Mouse (Mus musculus): ENCODE results near the gene AW822073. TPM values are rescaled to one million over a fixed set of nuclear protein-coding genes. Genes with fewer than 3 reads are reported as not detected.
A peak's percentile ranks its signal among the peaks of the same experiment; 100 is the strongest.
"Not testable (repeated sequence)": the region's sequence is repeated elsewhere in the genome, so short reads cannot be mapped to it uniquely, and the experiment has no call there.

AW822073 gene
- polyA plus RNA-seq, 1 experiment from 2014 or later: not detected

- not testable (repeated sequence) for H3K27ac ChIP-seq (ENCODE audit: low read depth, low read length); H3K4me1 ChIP-seq (replicated peaks; ENCODE audit: control insufficient read depth, insufficient read depth, low read length); ATAC-seq (ENCODE audit: low FRiP score); H3K27me3 ChIP-seq (ENCODE audit: control insufficient read depth, insufficient read depth, low read length); H3K9ac ChIP-seq (ENCODE audit: low read depth, low read length); H3K36me3 ChIP-seq (ENCODE audit: control insufficient read depth, insufficient read depth, low read length); H3K4me3 ChIP-seq (ENCODE audit: low read depth, low read length); H3K4me2 ChIP-seq (replicated peaks; ENCODE audit: low read depth, low read length); H3K9me3 ChIP-seq (ENCODE audit: control insufficient read depth, low read length)
- DNase-seq (ENCODE audit: low spot score): peak; percentile 9
- WGBS: 85% methylated on average over 30 of the region's 31 CpGs
These were observed 541 bp downstream of the AW822073 start for GRCm38 (mm10) chr10:58223972-58224805.

GRCm38 (mm10) chr10:58223161-58223560 is 1.6 kb downstream of the AW822073 start:
- not testable (repeated sequence) for DNase-seq (ENCODE audit: low spot score); H3K27ac ChIP-seq (ENCODE audit: low read depth, low read length); H3K4me2 ChIP-seq (replicated peaks; ENCODE audit: low read depth, low read length); H3K4me3 ChIP-seq (ENCODE audit: low read depth, low read length); H3K36me3 ChIP-seq (ENCODE audit: control insufficient read depth, insufficient read depth, low read length); H3K9me3 ChIP-seq (ENCODE audit: control insufficient read depth, low read length); H3K27me3 ChIP-seq (ENCODE audit: control insufficient read depth, insufficient read depth, low read length); H3K4me1 ChIP-seq (replicated peaks; ENCODE audit: control insufficient read depth, insufficient read depth, low read length); H3K9ac ChIP-seq (ENCODE audit: low read depth, low read length); ATAC-seq (ENCODE audit: low FRiP score)
- 84% methylated on average over 3 of the region's 6 CpGs for whole genome bisulfite sequencing

GRCm38 (mm10) chr10:58221571-58221970 is 3.2 kb downstream of the AW822073 start:
- not testable (repeated sequence) for H3K4me2 ChIP-seq (replicated peaks; ENCODE audit: low read depth, low read length); H3K36me3 ChIP-seq (ENCODE audit: control insufficient read depth, insufficient read depth, low read length); H3K4me1 ChIP-seq (replicated peaks; ENCODE audit: control insufficient read depth, insufficient read depth, low read length); H3K4me3 ChIP-seq (ENCODE audit: low read depth, low read length); H3K9ac ChIP-seq (ENCODE audit: low read depth, low read length); H3K27me3 ChIP-seq (ENCODE audit: control insufficient read depth, insufficient read depth, low read length); DNase-seq (ENCODE audit: low spot score); H3K9me3 ChIP-seq (ENCODE audit: control insufficient read depth, low read length); ATAC-seq (ENCODE audit: low FRiP score); H3K27ac ChIP-seq (ENCODE audit: low read depth, low read length)
- WGBS: 94% methylated on average over 2 of the region's 2 CpGs

DNA sequence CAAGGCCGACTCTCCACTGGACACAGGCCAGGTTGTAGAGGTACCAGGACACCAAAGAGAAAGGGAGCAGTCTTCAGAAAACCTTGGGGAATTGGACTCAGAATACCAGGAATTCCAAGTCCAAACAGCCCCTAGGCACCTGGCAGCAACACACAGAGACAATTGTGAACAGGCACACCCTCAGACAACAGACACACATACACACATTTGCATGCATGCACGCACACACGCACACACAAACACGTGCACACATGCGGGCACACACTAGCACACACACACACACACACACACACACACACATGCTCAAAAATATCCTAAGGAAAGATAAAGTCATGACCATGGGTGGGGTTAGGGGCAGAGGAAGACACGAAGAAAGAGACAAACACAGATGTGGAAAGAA is 4.0 kb downstream of the AW822073 start:
- Histone ChIP-seq H3K9me3 (ENCODE audit: control insufficient read depth, low read length) (peaks cover 7% of the 10 kb centered on the region; the same call in 1 of the 2 replicates), H3K4me2 (replicated peaks; ENCODE audit: low read depth, low read length) (no peak overlapping the region), H3K27me3 (ENCODE audit: control insufficient read depth, insufficient read depth, low read length) (no peaks in the 10 kb centered on the region), H3K27ac (ENCODE audit: low read depth, low read length) (no peak overlapping the region), H3K36me3 (ENCODE audit: control insufficient read depth, insufficient read depth, low read length) (no peaks in the 10 kb centered on the region), H3K4me3 (ENCODE audit: low read depth, low read length) (no peak overlapping the region), H3K9ac (ENCODE audit: low read depth, low read length) (no peak overlapping the region), H3K4me1 (replicated peaks; ENCODE audit: control insufficient read depth, insufficient read depth, low read length) (no peaks in the 10 kb centered on the region)
- no peak for ATAC-seq (ENCODE audit: low FRiP score)
- whole genome bisulfite sequencing: 86% methylated on average over 6 of the region's 6 CpGs
- no peak for DNase-seq (ENCODE audit: low spot score)

DNA sequence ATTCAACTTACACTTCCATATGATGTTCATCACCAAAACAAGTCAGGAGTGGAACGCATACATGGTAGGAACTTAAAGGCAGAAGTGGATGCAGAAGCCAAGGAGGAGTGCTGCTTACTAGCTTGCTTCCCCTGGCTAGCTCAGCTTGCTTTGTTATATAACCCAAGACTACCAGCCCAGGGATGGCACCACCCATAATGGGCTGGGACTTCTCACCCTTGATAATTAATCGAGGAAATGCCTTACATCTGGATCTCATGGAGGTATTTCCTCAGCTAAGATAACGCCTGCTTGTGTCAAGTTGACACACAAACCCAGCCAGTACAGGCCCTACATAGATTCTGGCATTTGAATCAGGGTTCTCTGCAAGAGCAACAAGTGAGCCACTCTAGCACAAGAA is 7.4 kb downstream of the AW822073 start:
- H3K4me3 ChIP-seq (ENCODE audit: low read depth, low read length): no peak overlapping the region
- H3K4me1 ChIP-seq (replicated peaks; ENCODE audit: control insufficient read depth, insufficient read depth, low read length): no peaks in the 10 kb centered on the region
- H3K9me3 ChIP-seq (ENCODE audit: control insufficient read depth, low read length): peaks cover 3% of the 10 kb centered on the region; the same call in 1 of the 2 replicates
- no peaks in the 10 kb centered on the region for H3K27me3 ChIP-seq (ENCODE audit: control insufficient read depth, insufficient read depth, low read length)
- no peak overlapping the region for H3K27ac ChIP-seq (ENCODE audit: low read depth, low read length)
- WGBS: 89% methylated on average over 3 of the region's 3 CpGs
- H3K36me3 ChIP-seq (ENCODE audit: control insufficient read depth, insufficient read depth, low read length): no peaks in the 10 kb centered on the region
- DNase-seq (ENCODE audit: low spot score) (no peak), ATAC-seq (ENCODE audit: low FRiP score) (no peak)
- no peak overlapping the region for H3K9ac ChIP-seq (ENCODE audit: low read depth, low read length)
- no peak overlapping the region for H3K4me2 ChIP-seq (replicated peaks; ENCODE audit: low read depth, low read length)

DNA sequence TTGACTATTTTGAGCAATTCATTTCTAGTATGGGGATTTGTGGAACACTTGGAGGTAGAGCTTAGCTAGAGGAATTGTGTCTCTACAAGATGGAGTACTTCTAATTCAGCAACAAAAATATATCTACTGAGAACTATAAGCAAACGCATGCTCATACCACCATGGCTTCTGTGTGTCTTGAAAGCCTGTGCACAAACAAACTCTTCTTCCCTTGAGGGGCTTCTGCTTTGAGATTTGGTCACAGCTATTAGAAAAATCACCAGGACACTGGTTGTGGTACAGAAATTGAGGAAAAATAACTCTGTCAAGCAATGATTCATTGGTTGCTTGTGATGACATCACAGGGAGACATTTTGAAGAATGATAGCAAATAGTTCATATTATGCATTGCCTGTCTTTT is 9.4 kb downstream of the AW822073 start:
- Histone ChIP-seq H3K4me2 (replicated peaks; ENCODE audit: low read depth, low read length) (no peak overlapping the region), H3K27ac (ENCODE audit: low read depth, low read length) (no peak overlapping the region), H3K9ac (ENCODE audit: low read depth, low read length) (no peak overlapping the region), H3K36me3 (ENCODE audit: control insufficient read depth, insufficient read depth, low read length) (no peaks in the 10 kb centered on the region), H3K4me3 (ENCODE audit: low read depth, low read length) (no peak overlapping the region), H3K9me3 (ENCODE audit: control insufficient read depth, low read length) (no peaks in the 10 kb centered on the region), H3K4me1 (replicated peaks; ENCODE audit: control insufficient read depth, insufficient read depth, low read length) (no peaks in the 10 kb centered on the region), H3K27me3 (ENCODE audit: control insufficient read depth, insufficient read depth, low read length) (no peaks in the 10 kb centered on the region)
- no peak for ATAC-seq (ENCODE audit: low FRiP score)
- DNase-seq (ENCODE audit: low spot score): no peak
- 86% methylated on average over 1 of the region's 1 CpGs for WGBS

- H3K9me3 ChIP-seq (ENCODE audit: control insufficient read depth, low read length): no peaks in the 10 kb centered on the region
- H3K27ac ChIP-seq (ENCODE audit: low read depth, low read length): no peak overlapping the region
- H3K9ac ChIP-seq (ENCODE audit: low read depth, low read length): no peak overlapping the region
- 82% methylated on average over 5 of the region's 5 CpGs for WGBS
- H3K4me3 ChIP-seq (ENCODE audit: low read depth, low read length): no peak overlapping the region
- H3K4me1 ChIP-seq (replicated peaks; ENCODE audit: control insufficient read depth, insufficient read depth, low read length): no peaks in the 10 kb centered on the region
- H3K36me3 ChIP-seq (ENCODE audit: control insufficient read depth, insufficient read depth, low read length): no peaks in the 10 kb centered on the region
- H3K4me2 ChIP-seq (replicated peaks; ENCODE audit: low read depth, low read length): no peak overlapping the region
- no peak for DNase-seq (ENCODE audit: low spot score)
- no peaks in the 10 kb centered on the region for H3K27me3 ChIP-seq (ENCODE audit: control insufficient read depth, insufficient read depth, low read length)
- no peak for ATAC-seq (ENCODE audit: low FRiP score)
These were observed 9.8 kb downstream of the AW822073 start for GRCm38 (mm10) chr10:58214934-58215333.

DNA sequence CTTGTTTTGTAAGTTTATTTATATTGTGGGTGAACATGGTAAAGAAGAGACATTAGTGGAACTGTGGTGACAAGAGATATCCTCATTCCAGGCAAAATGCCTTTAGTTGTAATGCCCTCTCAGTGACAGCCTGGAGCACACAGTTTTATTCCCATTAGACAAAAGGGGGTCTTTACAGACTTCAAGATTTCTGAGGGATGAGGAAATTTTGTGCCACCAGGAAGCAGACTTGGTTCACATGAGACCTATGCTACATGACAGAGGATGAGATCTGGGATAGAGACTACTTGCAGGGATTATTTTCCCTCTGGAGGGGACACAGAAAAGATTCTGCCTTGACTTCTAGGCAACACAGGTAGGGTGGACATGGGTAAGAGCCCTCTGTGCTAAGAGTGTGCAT is 10.2 kb downstream of the AW822073 start:
- Histone ChIP-seq H3K27ac (ENCODE audit: low read depth, low read length) (no peak overlapping the region), H3K9ac (ENCODE audit: low read depth, low read length) (no peak overlapping the region), H3K36me3 (ENCODE audit: control insufficient read depth, insufficient read depth, low read length) (no peaks in the 10 kb centered on the region), H3K9me3 (ENCODE audit: control insufficient read depth, low read length) (no peaks in the 10 kb centered on the region), H3K4me2 (replicated peaks; ENCODE audit: low read depth, low read length) (no peak overlapping the region), H3K4me3 (ENCODE audit: low read depth, low read length) (no peak overlapping the region), H3K4me1 (replicated peaks; ENCODE audit: control insufficient read depth, insufficient read depth, low read length) (no peaks in the 10 kb centered on the region), H3K27me3 (ENCODE audit: control insufficient read depth, insufficient read depth, low read length) (no peaks in the 10 kb centered on the region)
- ATAC-seq (ENCODE audit: low FRiP score) (no peak), DNase-seq (ENCODE audit: low spot score) (no peak)

DNA sequence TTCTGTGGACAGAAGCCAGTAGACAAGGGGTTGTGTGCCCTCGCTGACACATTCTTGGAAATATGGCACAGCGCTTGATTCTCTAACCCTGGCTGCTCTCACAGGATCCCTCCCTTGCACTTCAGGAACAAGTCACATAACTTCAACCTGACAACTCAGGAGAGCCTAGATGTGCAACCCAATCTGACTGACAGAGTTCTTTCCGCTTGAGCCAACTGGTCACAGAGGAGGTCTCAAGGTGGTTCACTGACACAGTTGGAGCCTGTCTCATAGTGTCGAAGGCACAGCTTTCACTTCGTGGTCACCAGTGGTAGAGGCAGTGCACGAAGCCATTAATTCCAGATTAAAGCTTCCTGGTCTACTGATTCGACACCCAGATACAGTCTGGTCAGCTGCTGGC is 12.5 kb downstream of the AW822073 start:
- Histone ChIP-seq H3K9ac (ENCODE audit: low read depth, low read length) (no peak overlapping the region), H3K27me3 (ENCODE audit: control insufficient read depth, insufficient read depth, low read length) (no peaks in the 10 kb centered on the region), H3K4me3 (ENCODE audit: low read depth, low read length) (no peak overlapping the region), H3K9me3 (ENCODE audit: control insufficient read depth, low read length) (no peaks in the 10 kb centered on the region), H3K4me1 (replicated peaks; ENCODE audit: control insufficient read depth, insufficient read depth, low read length) (no peaks in the 10 kb centered on the region), H3K27ac (ENCODE audit: low read depth, low read length) (no peak overlapping the region), H3K36me3 (ENCODE audit: control insufficient read depth, insufficient read depth, low read length) (no peaks in the 10 kb centered on the region), H3K4me2 (replicated peaks; ENCODE audit: low read depth, low read length) (no peak overlapping the region)
- DNase-seq (ENCODE audit: low spot score) (no peak), ATAC-seq (ENCODE audit: low FRiP score) (no peak)
- WGBS: 77% methylated on average over 7 of the region's 7 CpGs

Data from hindbrain, embryonic 11.5 days (tissue).